Mouse (Mus musculus): Measurements from ENCODE around the gene Gm9736. TPM values are rescaled to one million over a fixed set of nuclear protein-coding genes. Genes with fewer than 3 reads are reported as not detected.

Gene Gm9736
- not detected for total RNA-seq (2023)

GRCm38 (mm10) chr10:77751254-77751653 is at the start of gene Gm9736:
Gene Gm9736, minus strand, starts transcription at chr10:77751354.

GRCm38 (mm10) chr10:77798921-77799508 is 47.9 kb upstream of the Gm9736 start, which contains the start of gene Gm19668:
Gene Gm19668, minus strand, starts transcription at chr10:77799133.

GRCm38 (mm10) chr10:77794976-77795375 is 43.8 kb upstream of the Gm9736 start, which contains the start of gene Gm9639:
Gene Gm9639, minus strand, starts transcription at chr10:77795076.

GRCm38 (mm10) chr10:77787876-77788275 is 36.7 kb upstream of the Gm9736 start, which contains the start of gene Gm7137:
Gene Gm7137, minus strand, starts transcription at chr10:77788200.

GRCm38 (mm10) chr10:77782442-77782841 is 31.3 kb upstream of the Gm9736 start, which contains the start of gene Gm3250:
Gene Gm3250, minus strand, starts transcription at chr10:77782542.

GRCm38 (mm10) chr10:77776844-77777243 is 25.7 kb upstream of the Gm9736 start, which contains the start of gene Gm7138:
Gene Gm7138, minus strand, starts transcription at chr10:77776944.

GRCm38 (mm10) chr10:77771225-77771624 is 20.1 kb upstream of the Gm9736 start, which contains the start of gene Gm3238:
Gene Gm3238, minus strand, starts transcription at chr10:77771325.

GRCm38 (mm10) chr10:77759582-77759981 is 8.4 kb upstream of the Gm9736 start, which contains the start of gene Gm3233:
Gene Gm3233, minus strand, starts transcription at chr10:77759682.

GRCm38 (mm10) chr10:77741924-77742688 is 9.0 kb downstream of the Gm9736 start, which contains the start of gene Gm18596:
Gene Gm18596, minus strand, starts transcription at chr10:77742638.

GRCm38 (mm10) chr10:77726186-77726585 is 25.0 kb downstream of the Gm9736 start, which contains the start of gene Gm10100:
Gene Gm10100, plus strand, starts transcription at chr10:77726486.

GRCm38 (mm10) chr10:77720299-77720698 is 30.9 kb downstream of the Gm9736 start, which contains the start of gene Krtap12-1:
Gene Krtap12-1, plus strand, starts transcription at chr10:77720599.

GRCm38 (mm10) chr10:77715507-77715906 is 35.6 kb downstream of the Gm9736 start, which contains the start of gene Gm10142:
Gene Gm10142, plus strand, starts transcription at chr10:77715807.

GRCm38 (mm10) chr10:77711157-77711556 is 40.0 kb downstream of the Gm9736 start, which contains the start of gene Gm10024:
Gene Gm10024, plus strand, starts transcription at chr10:77711457.

GRCm38 (mm10) chr10:77706326-77706725 is 44.8 kb downstream of the Gm9736 start, which contains the start of gene Gm10272:
Gene Gm10272, plus strand, starts transcription at chr10:77706626.

Other genes starting within 250 kb of the Gm9736 start
- gene Fam207a, start 235.6 kb downstream of the Gm9736 start, total RNA-seq (2023): 23.2 TPM
- 254 TPM for gene Itgb2, start 221.1 kb downstream of the Gm9736 start, total RNA-seq (2023)
- gene Pttg1ip, start 169.6 kb downstream of the Gm9736 start, total RNA-seq (2023): 109 TPM
- gene Sumo3, start 145.3 kb downstream of the Gm9736 start, total RNA-seq (2023): 61.4 TPM
- gene Gm49325, start 145.2 kb downstream of the Gm9736 start, total RNA-seq (2023): not detected
- 36.8 TPM for gene Ube2g2, start 129.1 kb downstream of the Gm9736 start, total RNA-seq (2023)
- 0.44 TPM for gene Tspear, start 64.8 kb downstream of the Gm9736 start, total RNA-seq (2023)
- not detected for gene Gm19402, start 60.6 kb downstream of the Gm9736 start, total RNA-seq (2023)
- gene Gm9508, start 54.1 kb downstream of the Gm9736 start, total RNA-seq (2023): not detected
- not detected for gene Gm10272, start 44.7 kb downstream of the Gm9736 start, total RNA-seq (2023)
- not detected for gene Gm10024, start 39.9 kb downstream of the Gm9736 start, total RNA-seq (2023)
- not detected for gene Gm10142, start 35.5 kb downstream of the Gm9736 start, total RNA-seq (2023)
- not detected for gene Krtap12-1, start 30.8 kb downstream of the Gm9736 start, total RNA-seq (2023)
- gene Gm10100, start 24.9 kb downstream of the Gm9736 start, total RNA-seq (2023): not detected
- gene Gm18596, start 8.7 kb downstream of the Gm9736 start, total RNA-seq (2023): not detected
- not detected for gene Gm3233, start 8.3 kb upstream of the Gm9736 start, total RNA-seq (2023)
- not detected for gene Gm3238, start 20.0 kb upstream of the Gm9736 start, total RNA-seq (2023)
- gene Gm7138, start 25.6 kb upstream of the Gm9736 start, total RNA-seq (2023): not detected
- not detected for gene Gm3250, start 31.2 kb upstream of the Gm9736 start, total RNA-seq (2023)
- not detected for gene Gm7137, start 36.8 kb upstream of the Gm9736 start, total RNA-seq (2023)
- gene Gm9639, start 43.7 kb upstream of the Gm9736 start, total RNA-seq (2023): not detected
- gene Gm19668, start 47.8 kb upstream of the Gm9736 start, total RNA-seq (2023): not detected
- gene Gm9507, start 60.5 kb upstream of the Gm9736 start, total RNA-seq (2023): not detected
- gene Gm2696, start 63.3 kb upstream of the Gm9736 start, total RNA-seq (2023): not detected
- gene Krtap10-4, start 75.7 kb upstream of the Gm9736 start, total RNA-seq (2023): not detected
- not detected for gene Krtap10-10, start 84.6 kb upstream of the Gm9736 start, total RNA-seq (2023)
- not detected for gene Gm36176, start 95.4 kb upstream of the Gm9736 start, total RNA-seq (2023)
- not detected for gene Gm10318, start 101.5 kb upstream of the Gm9736 start, total RNA-seq (2023)
- not detected for gene Gm3285, start 110.6 kb upstream of the Gm9736 start, total RNA-seq (2023)
- gene Lrrc3, start 151.2 kb upstream of the Gm9736 start, total RNA-seq (2023): not detected
- 3.9 TPM for gene Trpm2, start 219.2 kb upstream of the Gm9736 start, total RNA-seq (2023)
- gene 1810043G02Rik, start 227.2 kb upstream of the Gm9736 start, total RNA-seq (2023): 6.7 TPM

Data from CD4-positive naive resting alpha-beta T cell, adult 57 days (primary cell).